Mouse (Mus musculus): ENCODE data around the gene Sae1.
"Not testable (repeated sequence)": the region's sequence is repeated elsewhere in the genome, so short reads cannot be mapped to it uniquely, and the experiment has no call there.

Sae1 gene

GRCm38 (mm10) chr7:16402968-16403948 lies 15.7 kb upstream of the Sae1 start:
- DNase-seq (ENCODE audit: low spot score): no peak

- DNase-seq (ENCODE audit: low spot score): no peak
These were observed 14.8 kb upstream of the Sae1 start for GRCm38 (mm10) chr7:16402449-16402848.

- DNase-seq (ENCODE audit: low spot score): no peak
These were observed 14.4 kb upstream of the Sae1 start for GRCm38 (mm10) chr7:16401991-16402431.

- DNase-seq (ENCODE audit: low spot score): no peak
These were observed 13.3 kb upstream of the Sae1 start, which contains the start of gene Zc3h4 for GRCm38 (mm10) chr7:16400689-16401611. TSS of gene Zc3h4 (plus strand) at chr7:16400910.

- DNase-seq (ENCODE audit: low spot score): peak; percentile 94
These were observed 12.4 kb upstream of the Sae1 start for GRCm38 (mm10) chr7:16399820-16400688.

- DNase-seq (ENCODE audit: low spot score): peak; percentile 85
These were observed 11.7 kb upstream of the Sae1 start for GRCm38 (mm10) chr7:16399098-16399819.

GRCm38 (mm10) chr7:16398387-16399050 lies 10.9 kb upstream of the Sae1 start:
- no peak for DNase-seq (ENCODE audit: low spot score)

- no peak for DNase-seq (ENCODE audit: low spot score)
These were observed 9.9 kb upstream of the Sae1 start for GRCm38 (mm10) chr7:16397465-16397864.

GRCm38 (mm10) chr7:16395944-16396343 lies 8.3 kb upstream of the Sae1 start:
- DNase-seq (ENCODE audit: low spot score): no peak

- DNase-seq (ENCODE audit: low spot score): no peak
These were observed 5.3 kb upstream of the Sae1 start for GRCm38 (mm10) chr7:16392923-16393322.

- not testable (repeated sequence) for DNase-seq (ENCODE audit: low spot score)
These were observed 2.3 kb upstream of the Sae1 start for GRCm38 (mm10) chr7:16389942-16390341.

- DNase-seq (ENCODE audit: low spot score): no peak
These were observed 11.1 kb downstream of the Sae1 start for GRCm38 (mm10) chr7:16376505-16376904.

- DNase-seq (ENCODE audit: low spot score): no peak
These were observed 12.6 kb downstream of the Sae1 start for GRCm38 (mm10) chr7:16374989-16375388.

GRCm38 (mm10) chr7:16373719-16374118 lies 13.9 kb downstream of the Sae1 start:
- no peak for DNase-seq (ENCODE audit: low spot score)

GRCm38 (mm10) chr7:16370596-16370995 lies 17.0 kb downstream of the Sae1 start:
- no peak for DNase-seq (ENCODE audit: low spot score)

GRCm38 (mm10) chr7:16368835-16369234 lies 18.8 kb downstream of the Sae1 start:
- DNase-seq (ENCODE audit: low spot score): no peak

GRCm38 (mm10) chr7:16366669-16367068 lies 20.9 kb downstream of the Sae1 start:
- DNase-seq (ENCODE audit: low spot score): no peak

- no peak for DNase-seq (ENCODE audit: low spot score)
These were observed 21.4 kb downstream of the Sae1 start for GRCm38 (mm10) chr7:16366133-16366646.

- no peak for DNase-seq (ENCODE audit: low spot score)
These were observed 22.6 kb downstream of the Sae1 start for GRCm38 (mm10) chr7:16364901-16365500.

- DNase-seq (ENCODE audit: low spot score): no peak
These were observed 23.3 kb downstream of the Sae1 start for GRCm38 (mm10) chr7:16364319-16364718.

Measured in layer of hippocampus, adult 9-10 months (tissue).